Mouse (Mus musculus) forebrain, embryonic 10.5 days (tissue): ENCODE measurements around the gene Ttc33. TPM values are rescaled to one million over a fixed set of nuclear protein-coding genes. Genes with fewer than 3 reads are reported as not detected.

Experiments
- DNase-seq: peaks from one replicate; pipeline ENCODE4 v3.0.0-alpha.2; 2017; ENCODE audit warnings: low spot score; ENCODE audit errors: extremely low spot score
- H3K27ac ChIP-seq: fragments of 300-500 bp; sonication (generic); 2 replicates; pipeline ENCODE4 v1.5.1; 2016; ENCODE audit warnings: mild to moderate bottlenecking
- H3K27me3 ChIP-seq: fragments of 300-500 bp; sonication (generic); 2 replicates; pipeline ENCODE4 v1.6.1; 2016; ENCODE audit warnings: mild to moderate bottlenecking; ENCODE audit not compliant: poor library complexity, severe bottlenecking
- H3K36me3 ChIP-seq: fragments of 300-500 bp; sonication (generic); replicated peaks from 2 replicates; pipeline ENCODE4 v1.6.1; 2016; ENCODE audit warnings: mild to moderate bottlenecking, moderate library complexity
- H3K4me1 ChIP-seq: fragments of 300-500 bp; sonication (generic); 2 replicates; pipeline ENCODE4 v1.6.1; 2016
- H3K4me3 ChIP-seq: fragments of 300-500 bp; sonication (generic); 2 replicates; pipeline ENCODE4 v1.5.1; 2016; ENCODE audit warnings: mild to moderate bottlenecking, moderate library complexity
- H3K9me3 ChIP-seq: fragments of 300-500 bp; sonication (generic); 2 replicates; pipeline ENCODE4 v1.6.1; 2016; ENCODE audit warnings: mild to moderate bottlenecking, moderate library complexity
- WGBS: fragments of 180-500 bp; shearing (Covaris S2); methylation state at CpG from one replicate; pipeline ENCODE4 v1.1.7; 2016; 5-methylcytosine and 5-hydroxymethylcytosine counted together
- polyA plus RNA-seq: library from polyadenylated mRNA; unstranded; fragments of >200 nt; fragmentation: Nextera tagmentation; extraction: Ambion mirVana; gene quantifications from 2 replicates; pipeline ENCODE4 v1.2.1, GENCODE M21; 2016

Ttc33 gene
- polyA plus RNA-seq, 1 experiment from 2014 or later: 34.1 TPM

DNA sequence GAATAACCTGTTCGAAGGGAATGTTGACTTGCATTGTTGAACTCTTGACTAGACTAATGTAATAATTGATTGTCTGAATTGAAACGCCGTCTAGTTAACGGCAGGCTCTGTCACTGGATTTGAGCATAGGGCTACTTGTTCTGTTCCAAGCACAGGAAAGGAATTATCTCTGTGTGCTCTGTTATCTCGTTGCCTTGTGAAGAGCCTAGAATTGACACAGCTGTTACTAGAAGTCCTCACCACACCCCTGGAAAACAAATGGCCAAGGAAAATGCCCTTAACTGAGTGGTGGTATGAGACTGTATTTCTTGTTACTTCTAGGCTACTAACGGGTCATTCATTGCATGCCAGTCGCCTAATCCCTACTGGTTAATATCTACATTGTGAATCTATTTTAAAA lies 52.7 kb downstream of the Ttc33 start:
- 89% methylated on average over 7 of the region's 7 CpGs for WGBS
- Histone ChIP-seq H3K4me3 (no peak overlapping the region), H3K4me1 (peaks cover 15% of the 10 kb centered on the region), H3K36me3 (no peaks in the 10 kb centered on the region), H3K9me3 (no peaks in the 10 kb centered on the region), H3K27ac (no peak overlapping the region), H3K27me3 (peaks cover 35% of the 10 kb centered on the region)
- DNase-seq: no peak

DNA sequence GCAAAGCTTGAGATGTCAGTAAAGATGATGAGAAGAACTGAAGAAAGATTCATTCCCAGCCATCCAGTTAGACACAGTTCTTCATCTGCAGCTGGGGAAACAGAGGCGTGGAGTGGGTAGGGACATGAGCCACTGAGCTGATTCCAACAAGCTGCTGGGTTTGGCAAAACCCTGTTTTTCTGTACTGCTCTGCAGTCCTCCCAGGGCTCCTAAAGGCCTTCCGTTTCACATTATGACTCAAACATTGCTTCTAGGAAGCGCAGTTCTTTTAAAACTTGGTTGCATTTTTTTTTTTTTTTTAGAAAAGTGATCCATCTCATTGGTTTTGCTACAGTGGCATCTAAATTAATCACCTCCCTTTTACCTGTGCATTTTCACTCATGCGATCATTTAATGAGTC lies 53.2 kb downstream of the Ttc33 start:
- Histone ChIP-seq H3K9me3 (no peaks in the 10 kb centered on the region), H3K36me3 (no peaks in the 10 kb centered on the region), H3K27me3 (peaks cover 40% of the 10 kb centered on the region), H3K4me1 (peaks cover 20% of the 10 kb centered on the region), H3K27ac (no peak overlapping the region), H3K4me3 (no peak overlapping the region)
- WGBS: 95% methylated on average over 4 of the region's 4 CpGs
- no peak for DNase-seq

DNA sequence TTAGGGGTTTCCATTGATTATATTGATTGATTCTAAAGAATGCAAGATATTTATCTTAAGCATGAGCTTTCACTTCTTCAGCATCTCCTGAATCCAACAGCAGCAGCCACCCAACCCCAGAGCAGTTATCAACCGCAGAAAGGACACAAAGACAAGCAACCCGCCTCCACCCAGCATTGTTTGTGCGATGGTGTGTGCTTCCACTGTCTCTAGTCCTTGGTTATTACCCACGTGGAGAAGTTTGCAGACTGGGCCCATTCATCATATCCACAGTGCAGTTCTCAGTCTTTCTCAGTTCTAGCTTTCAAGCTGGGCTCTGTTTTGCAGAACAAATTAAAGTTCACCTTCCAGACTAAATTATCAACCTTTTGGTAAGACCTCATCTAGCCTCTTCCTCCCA lies 54.0 kb downstream of the Ttc33 start:
- H3K4me3 ChIP-seq: no peak overlapping the region
- peaks cover 48% of the 10 kb centered on the region for H3K27me3 ChIP-seq
- H3K27ac ChIP-seq: no peak overlapping the region
- no peaks in the 10 kb centered on the region for H3K9me3 ChIP-seq
- WGBS: 80% methylated on average over 4 of the region's 4 CpGs
- H3K36me3 ChIP-seq: no peaks in the 10 kb centered on the region
- H3K4me1 ChIP-seq: peaks cover 28% of the 10 kb centered on the region
- no peak for DNase-seq

DNA sequence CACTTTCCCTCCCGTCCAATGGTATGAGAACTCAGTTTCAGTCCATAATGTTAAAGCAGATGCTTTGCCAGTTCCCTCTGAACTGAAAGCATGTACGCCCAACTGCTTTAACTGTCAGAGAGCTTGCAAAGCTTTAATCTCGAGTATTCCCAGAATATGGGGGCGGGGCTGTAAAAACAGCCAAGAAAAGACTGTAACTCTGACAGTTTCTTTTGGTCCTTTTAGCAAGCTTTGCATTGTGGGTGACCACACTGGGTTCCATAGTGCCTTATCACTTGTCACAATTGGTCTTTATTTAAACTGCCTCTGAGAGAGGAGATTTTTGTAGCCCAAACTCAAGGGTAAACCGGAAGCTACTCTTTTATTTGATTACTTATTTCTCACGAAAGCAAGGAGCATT lies 54.6 kb downstream of the Ttc33 start:
- H3K4me1 ChIP-seq: peaks cover 33% of the 10 kb centered on the region
- no peak overlapping the region for H3K4me3 ChIP-seq
- H3K27ac ChIP-seq: no peak overlapping the region
- H3K27me3 ChIP-seq: peaks cover 53% of the 10 kb centered on the region
- no peaks in the 10 kb centered on the region for H3K9me3 ChIP-seq
- DNase-seq: no peak
- H3K36me3 ChIP-seq: no peaks in the 10 kb centered on the region
- 82% methylated on average over 6 of the region's 6 CpGs for WGBS

DNA sequence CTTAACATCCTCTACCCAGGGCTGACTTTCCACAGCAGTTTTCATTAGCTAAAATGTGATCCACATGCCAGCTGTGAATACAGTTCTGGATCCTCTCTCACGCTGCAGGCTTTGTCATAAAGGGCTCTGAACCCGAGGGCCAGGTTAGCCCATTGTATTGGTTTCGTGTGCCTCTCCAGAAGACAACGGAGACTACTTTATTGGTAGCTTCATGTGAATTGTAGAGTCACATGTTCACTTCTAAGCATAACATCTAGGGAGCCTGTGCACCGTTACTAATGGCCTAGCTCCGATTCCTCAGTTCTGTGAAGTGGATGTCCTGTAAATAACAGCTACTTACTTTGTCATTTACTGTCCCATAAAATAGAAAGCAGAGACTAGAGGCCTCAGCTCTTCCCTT lies 55.0 kb downstream of the Ttc33 start:
- Histone ChIP-seq H3K4me1 (peaks cover 33% of the 10 kb centered on the region), H3K4me3 (no peak overlapping the region), H3K9me3 (no peaks in the 10 kb centered on the region), H3K27me3 (peaks cover 58% of the 10 kb centered on the region), H3K27ac (no peak overlapping the region), H3K36me3 (no peaks in the 10 kb centered on the region)
- DNase-seq: no peak
- 83% methylated on average over 6 of the region's 6 CpGs for WGBS

DNA sequence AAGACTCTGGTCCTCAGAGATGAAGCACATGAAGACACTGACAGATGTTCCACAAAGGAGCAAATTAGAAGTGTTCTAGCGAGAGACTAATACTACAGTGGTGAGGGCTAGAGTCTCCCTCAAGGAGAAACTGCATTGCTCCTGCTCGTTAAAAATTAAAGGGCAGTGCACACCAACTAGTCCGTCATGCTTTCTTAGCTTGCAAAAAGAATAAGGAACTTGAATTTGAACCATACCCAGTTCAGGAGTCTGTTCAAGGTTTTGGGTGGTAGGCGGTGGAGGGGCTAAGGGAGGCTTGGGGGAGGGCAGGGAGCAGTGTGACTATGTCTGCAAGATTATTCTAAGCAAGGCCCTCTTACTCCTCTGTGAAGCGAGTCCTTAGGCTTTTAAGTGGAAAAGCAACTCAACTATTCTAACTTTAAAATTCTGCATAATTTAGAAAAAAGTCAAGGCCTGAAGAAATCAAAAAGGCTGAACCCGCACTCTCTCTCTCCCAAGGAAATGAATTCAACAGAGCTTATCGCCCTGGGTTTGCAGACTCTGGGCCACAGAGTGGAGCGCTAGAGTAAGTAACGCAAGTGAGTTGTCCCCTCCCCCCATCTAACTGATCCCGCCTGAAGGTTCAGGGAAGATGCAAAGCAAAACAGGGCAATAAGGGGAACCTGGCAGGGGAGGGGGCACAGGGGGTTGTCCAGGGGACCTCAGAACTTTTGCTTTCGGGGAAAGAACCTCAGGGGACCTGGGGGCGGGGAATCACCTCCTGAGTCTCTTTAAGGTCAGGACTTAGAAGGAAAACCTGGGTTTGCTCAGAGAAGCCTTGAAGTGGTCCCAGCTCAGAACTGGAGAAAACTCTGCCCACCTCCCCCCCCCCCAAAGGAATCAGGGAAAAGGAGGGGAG lies 56.2 kb downstream of the Ttc33 start:
- peak overlapping the region; percentile 66 for H3K4me3 ChIP-seq
- no peaks in the 10 kb centered on the region for H3K9me3 ChIP-seq
- DNase-seq: no peak
- H3K4me1 ChIP-seq: peaks cover 33% of the 10 kb centered on the region
- H3K36me3 ChIP-seq: no peaks in the 10 kb centered on the region
- peak overlapping the region; percentile 67; the same call in 1 of the 2 replicates for H3K27ac ChIP-seq
- WGBS: 15% methylated on average over 12 of the region's 12 CpGs
- H3K27me3 ChIP-seq: peaks cover 70% of the 10 kb centered on the region

DNA sequence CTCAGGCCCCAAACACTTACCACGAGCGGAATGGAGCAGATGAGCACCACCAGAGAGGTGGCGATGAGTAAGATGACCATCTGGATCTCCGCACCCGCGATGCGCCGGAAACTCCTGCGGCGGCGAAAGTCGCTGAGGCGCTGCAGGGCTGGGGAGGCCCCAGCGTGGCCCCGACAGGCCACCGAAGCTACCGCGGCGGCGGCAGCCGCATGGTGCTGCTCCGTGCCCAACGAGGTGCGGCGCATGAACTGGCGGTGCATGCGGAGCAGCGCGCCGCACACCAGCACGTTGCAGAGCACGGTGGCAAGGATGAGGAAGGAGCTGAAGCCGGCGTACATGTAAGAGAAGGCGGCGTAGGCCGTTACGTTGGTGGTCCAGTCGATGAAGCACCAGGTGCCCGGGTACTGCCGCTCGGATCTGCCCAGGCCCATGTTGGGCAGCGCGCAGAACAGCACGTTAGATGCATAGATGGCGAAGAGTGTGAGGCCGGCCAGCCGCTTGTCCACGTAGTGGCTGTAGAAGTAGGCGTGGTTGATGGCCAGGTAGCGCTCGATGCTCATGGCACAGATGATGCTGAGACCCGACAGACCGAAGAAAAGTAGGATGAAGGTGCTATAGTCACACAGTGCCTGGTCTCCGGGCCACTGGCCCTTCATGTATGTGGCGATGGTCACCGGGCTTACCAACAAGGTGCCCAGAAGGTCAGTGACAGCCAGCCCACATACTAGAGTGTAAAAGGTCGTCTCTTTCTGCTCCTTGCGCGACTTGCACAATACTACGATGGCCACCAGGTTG lies 57.1 kb downstream of the Ttc33 start:
- Histone ChIP-seq H3K4me1 (peaks cover 33% of the 10 kb centered on the region), H3K36me3 (no peaks in the 10 kb centered on the region), H3K9me3 (no peaks in the 10 kb centered on the region), H3K4me3 (peak overlapping the region; percentile 66), H3K27me3 (peaks cover 73% of the 10 kb centered on the region), H3K27ac (peak overlapping the region; percentile 67; the same call in 1 of the 2 replicates)
- WGBS: 3% methylated on average over 61 of the region's 61 CpGs
- peak; percentile 39 for DNase-seq

DNA sequence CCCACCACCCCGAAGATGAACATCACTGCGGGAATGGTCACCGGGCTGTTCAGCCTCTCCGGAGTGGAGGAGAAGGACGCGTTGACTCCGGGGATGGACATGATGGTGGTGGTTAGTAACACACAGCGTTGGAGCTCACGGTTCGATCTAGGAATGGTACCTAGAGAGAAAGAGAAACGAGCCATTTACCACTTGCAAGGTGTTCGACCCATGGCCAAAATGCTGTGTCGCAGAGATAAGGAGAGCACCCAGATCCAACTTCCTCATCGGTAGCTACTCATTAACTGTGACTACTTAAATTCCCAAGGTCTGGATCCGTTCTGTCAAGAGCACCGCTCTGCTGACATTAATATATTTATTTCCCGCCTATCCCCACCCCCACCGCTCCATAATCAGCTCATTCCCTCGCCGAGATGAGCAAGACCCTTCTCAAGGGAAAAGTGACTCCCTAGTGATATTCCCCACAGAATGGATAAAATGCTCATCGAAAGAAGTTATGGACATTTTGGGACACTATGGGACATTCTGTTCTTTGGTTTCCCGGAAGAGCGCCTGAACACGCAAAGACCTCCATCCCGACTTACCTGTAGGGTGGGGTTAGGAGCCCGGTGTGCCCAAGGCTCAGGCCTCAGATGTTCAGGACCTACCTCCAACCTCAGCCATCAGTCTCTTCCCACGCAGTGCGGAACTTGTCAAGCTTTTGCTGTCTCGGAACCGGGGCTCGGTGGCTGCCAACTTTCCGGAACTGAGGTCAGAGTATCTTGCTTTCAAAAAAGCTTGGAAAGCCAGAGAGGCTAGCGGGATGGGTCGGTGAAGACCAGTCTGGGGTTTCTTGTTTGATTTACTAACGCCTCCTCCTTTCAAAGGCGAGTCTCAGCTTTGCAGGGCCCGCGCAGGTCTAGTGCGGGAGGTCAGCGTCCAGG lies 58.0 kb downstream of the Ttc33 start:
- WGBS: 6% methylated on average over 40 of the region's 40 CpGs
- DNase-seq: peak; percentile 17
- H3K9me3 ChIP-seq: no peaks in the 10 kb centered on the region
- no peaks in the 10 kb centered on the region for H3K36me3 ChIP-seq
- peaks cover 73% of the 10 kb centered on the region for H3K27me3 ChIP-seq
- no peak overlapping the region for H3K27ac ChIP-seq
- peak overlapping the region; percentile 66 for H3K4me3 ChIP-seq
- peaks cover 33% of the 10 kb centered on the region for H3K4me1 ChIP-seq

DNA sequence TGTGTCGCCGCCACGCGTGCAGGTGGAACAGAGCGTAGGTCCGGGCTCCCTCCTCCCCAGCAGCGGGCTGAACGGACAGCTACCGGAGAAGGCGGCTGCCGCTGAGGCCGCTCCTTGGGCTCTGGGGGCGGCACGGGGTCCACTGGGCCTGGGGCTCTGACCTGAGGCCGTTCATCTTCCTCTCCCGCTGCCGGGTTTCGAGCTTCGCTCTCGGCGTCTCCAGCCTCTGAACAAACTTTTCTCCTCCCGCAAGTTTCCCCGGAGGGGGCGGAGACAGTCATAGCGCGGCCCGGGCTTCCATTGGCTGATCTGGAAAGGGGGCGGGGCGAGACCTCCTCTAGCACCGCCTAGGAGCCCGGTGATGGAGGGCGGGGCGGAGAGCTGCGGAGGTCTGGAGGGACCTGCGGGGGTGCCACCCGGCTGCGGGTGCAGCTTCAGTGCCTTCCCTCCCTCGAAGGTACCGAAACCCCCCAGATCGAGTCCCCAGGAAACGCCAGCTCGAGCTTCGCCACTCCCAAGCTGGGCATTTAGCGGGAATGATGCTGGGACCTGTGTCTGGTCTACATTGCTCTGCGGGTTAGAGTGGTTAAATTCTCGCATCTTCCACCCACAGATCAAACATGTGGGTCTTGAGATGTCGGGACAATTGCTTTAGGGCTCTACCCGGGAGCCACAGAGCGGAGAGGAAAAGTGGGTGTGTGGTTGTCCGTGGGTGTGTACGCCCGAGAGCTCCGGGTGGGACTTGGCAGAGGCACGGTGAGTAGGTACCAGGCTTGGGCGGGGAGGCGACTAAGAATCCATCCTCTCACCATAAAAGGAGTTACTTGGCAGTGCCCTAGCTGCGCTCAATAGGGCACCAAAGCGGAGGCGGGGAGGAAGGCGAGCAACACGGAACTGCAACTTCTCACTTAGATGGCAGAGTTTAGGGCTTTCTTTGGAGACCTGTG lies 58.9 kb downstream of the Ttc33 start, which contains the start of gene Ptger4:
TSS of gene Ptger4 (minus strand) at position 229 of the 947 bp plus-strand sequence.
- WGBS: under 1% methylated on average over 61 of the region's 61 CpGs
- peaks cover 73% of the 10 kb centered on the region for H3K27me3 ChIP-seq
- H3K27ac ChIP-seq: no peak within 1 kb of the TSS
- peak; percentile 88 for DNase-seq
- H3K36me3 ChIP-seq: no peaks in the 10 kb centered on the region
- H3K4me3 ChIP-seq: peak within 1 kb of the TSS; percentile 66
- no peaks in the 10 kb centered on the region for H3K9me3 ChIP-seq
- H3K4me1 ChIP-seq: peaks cover 33% of the 10 kb centered on the region

DNA sequence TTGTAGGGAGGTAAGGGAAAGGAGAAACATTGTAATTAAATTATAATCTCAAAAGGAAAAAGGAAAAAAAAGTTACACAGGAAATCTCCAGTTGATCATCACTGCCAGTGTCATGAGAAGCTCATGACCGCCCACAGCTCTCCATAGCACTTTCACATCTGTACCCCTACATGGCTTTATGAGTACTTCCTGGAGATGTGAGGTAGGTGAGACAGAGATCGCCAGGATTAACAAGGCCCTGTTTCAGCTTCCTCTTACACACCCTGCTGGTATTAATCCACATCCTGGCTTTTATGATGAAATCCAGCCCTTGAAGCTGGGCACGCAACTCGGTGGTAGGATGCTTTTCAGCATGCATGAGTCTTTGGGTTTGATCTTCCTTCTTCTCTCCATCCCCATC lies 64.9 kb downstream of the Ttc33 start:
- DNase-seq: no peak
- no peak overlapping the region for H3K4me3 ChIP-seq
- 84% methylated on average over 4 of the region's 4 CpGs for WGBS
- H3K9me3 ChIP-seq: no peaks in the 10 kb centered on the region
- no peak overlapping the region for H3K27ac ChIP-seq
- H3K27me3 ChIP-seq: peaks cover 17% of the 10 kb centered on the region
- no peaks in the 10 kb centered on the region for H3K4me1 ChIP-seq
- H3K36me3 ChIP-seq: no peaks in the 10 kb centered on the region

DNA sequence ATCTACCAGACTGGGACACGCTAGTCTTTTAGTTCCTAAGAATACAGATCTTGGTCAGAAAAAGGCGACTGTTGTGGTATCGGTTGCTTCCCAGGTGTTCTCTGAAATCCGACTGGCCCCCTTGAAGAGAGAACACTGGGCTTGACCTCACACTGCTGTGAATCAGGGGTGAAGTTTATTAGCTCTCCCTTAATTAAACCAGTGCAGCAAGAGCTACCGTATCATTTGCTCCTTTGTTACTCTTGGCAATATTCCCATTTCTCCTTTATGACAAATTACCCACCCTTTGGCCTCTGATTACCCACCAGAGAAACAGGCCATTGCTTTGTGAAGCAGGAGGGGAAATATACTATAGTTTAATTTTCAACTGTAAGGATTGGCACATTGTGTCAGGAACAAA lies 74.9 kb downstream of the Ttc33 start:
- 81% methylated on average over 5 of the region's 5 CpGs for WGBS
- Histone ChIP-seq H3K9me3 (no peaks in the 10 kb centered on the region), H3K4me3 (no peak overlapping the region), H3K4me1 (no peaks in the 10 kb centered on the region), H3K27me3 (no peaks in the 10 kb centered on the region), H3K36me3 (no peaks in the 10 kb centered on the region), H3K27ac (no peak overlapping the region)
- DNase-seq: no peak
